Comparison of ENCODE assay signal across 12 mouse cellular contexts in genomic region chr7:105373509-105373908, GRCm38 (mm10). TPM values are rescaled to one million over a fixed set of nuclear protein-coding genes. Genes with fewer than 3 reads are reported as not detected.
A peak's percentile ranks its signal among the peaks of the same experiment; 100 is the strongest.
DNase-seq lines count a peak whose midpoint lies in the region; ATAC-seq and TF ChIP-seq lines count a peak whose summit lies in the region.
"Had no signal": no experiment of that assay in that cellular context is flagged by ENCODE, and none has a peak within 500 bp of the region (broad histone marks: within the 10 kb centered on the region; RNA-seq: fewer than 3 reads in every experiment).

No protein-coding gene starts in this region.

- H3K4me3 ChIP-seq in testis, adult 2 months (ENCODE audit: control insufficient read depth, low read depth, low read length) = peak overlapping the region; percentile 50; the same call in 1 of the 2 replicates
- no peak overlapping the region for H3K4me3 ChIP-seq in kidney, embryonic 14.5 days (ENCODE audit: low read length)

- no peak for TF ChIP-seq POLR2A in testis, adult 2 months (IDR thresholded peaks at IDR 0.05; ENCODE audit: control insufficient read depth, low read depth, low read length)

- 95% methylated on average over 4 of the region's 4 CpGs for WGBS in kidney, embryonic 14.5 days

- H3K9ac ChIP-seq in kidney, embryonic 14.5 days (ENCODE audit: low read depth, low read length) = no peak overlapping the region

- H3K36me3 ChIP-seq in testis, adult 2 months (ENCODE audit: control insufficient read depth, insufficient read depth, low read length) = no peaks in the 10 kb centered on the region
- H3K36me3 ChIP-seq in kidney, embryonic 14.5 days (ENCODE audit: control insufficient read depth, insufficient read depth, low read length) = peaks cover 32% of the 10 kb centered on the region

- no peaks in the 10 kb centered on the region for H3K4me1 ChIP-seq in testis, adult 2 months (ENCODE audit: control insufficient read depth, insufficient read depth, low read length)
- H3K4me1 ChIP-seq in kidney, embryonic 14.5 days (ENCODE audit: control insufficient read depth, insufficient read depth, low read length) = no peaks in the 10 kb centered on the region

- no peak overlapping the region for H3K27ac ChIP-seq in testis, adult 2 months (ENCODE audit: control insufficient read depth, insufficient read depth, low read depth, low read length)
- H3K27ac ChIP-seq in kidney, embryonic 14.5 days (ENCODE audit: low read depth, low read length) = no peak overlapping the region

- no peak overlapping the region for H3K4me2 ChIP-seq in kidney, embryonic 14.5 days (replicated peaks; ENCODE audit: low read depth, low read length)

- H3K27me3 ChIP-seq in testis, adult 2 months (ENCODE audit: control insufficient read depth, insufficient read depth, low read length) = no peaks in the 10 kb centered on the region
- H3K27me3 ChIP-seq in kidney, embryonic 14.5 days (ENCODE audit: control insufficient read depth, insufficient read depth, low read length) = no peaks in the 10 kb centered on the region

- H3K9me3 ChIP-seq in kidney, embryonic 14.5 days (ENCODE audit: control insufficient read depth, low read length) = no peaks in the 10 kb centered on the region

- ATAC-seq in kidney, embryonic 14.5 days (ENCODE audit: low FRiP score, low TSS enrichment) = no peak
- ATAC-seq: hindbrain, embryonic 16.5 days had no signal

- no peak for TF ChIP-seq CTCF in testis, adult 2 months (IDR thresholded peaks at IDR 0.05; ENCODE audit: control insufficient read depth, insufficient read depth, insufficient replicate concordance, low read depth, low read length)

- DNase-seq in cerebellum, postnatal 10 days = peak; percentile 39 to 58
- DNase-seq in cerebellum, adult 11-12 months = no peak
- DNase-seq in testis, postnatal 14 days (ENCODE audit: low spot score) = no peak
- peak; percentile 70 for DNase-seq in heart, postnatal 4 days
- DNase-seq in embryo, embryonic 10 days (ENCODE audit: low spot score) = no peak
- DNase-seq in layer of hippocampus, postnatal 14 days (ENCODE audit: low spot score in 2 of 2) = no peak

RNA-seq across cellular contexts. Expression of gene Gm5901, which starts 1.3 kb away (rescaled TPM):
- polyA plus RNA-seq in testis, adult 2 months (2012; rRNA removed) = 188 and 217 TPM in 2 replicates
- total RNA-seq in heart, postnatal 4 days (2021) = not detected
- polyA plus RNA-seq in kidney, embryonic 14.5 days (2014; fragmentation: Nextera tagmentation; extraction: Ambion mirVana) = not detected in 2 replicates
- total RNA-seq in layer of hippocampus, postnatal 14 days (2021) = not detected
- total RNA-seq: left cerebral cortex, postnatal 14 days had no signal
- polyA plus RNA-seq: hindbrain, embryonic 16.5 days; kidney, embryonic 16.5 days; urinary bladder, adult 2 months had no signal

RNA-seq across cellular contexts. Expression of gene Olfr692, which starts 5.5 kb away (rescaled TPM):
- not detected in 2 replicates for polyA plus RNA-seq in testis, adult 2 months (2012; rRNA removed)
- total RNA-seq in heart, postnatal 4 days (2021) = not detected
- not detected in 2 replicates for polyA plus RNA-seq in kidney, embryonic 14.5 days (2014; fragmentation: Nextera tagmentation; extraction: Ambion mirVana)
- not detected for total RNA-seq in layer of hippocampus, postnatal 14 days (2021)
- total RNA-seq: left cerebral cortex, postnatal 14 days had no signal
- polyA plus RNA-seq: hindbrain, embryonic 16.5 days; kidney, embryonic 16.5 days; urinary bladder, adult 2 months had no signal

RNA-seq across cellular contexts. Expression of gene Fam160a2, which starts 26.3 kb away (rescaled TPM):
- polyA plus RNA-seq in testis, adult 2 months (2012; rRNA removed) = 73.7 and 76.9 TPM in 2 replicates
- total RNA-seq in heart, postnatal 4 days (2021) = 10 to 100 TPM; 31.1 to 33.8 TPM
- 30.9 and 43.6 TPM in 2 replicates for polyA plus RNA-seq in kidney, embryonic 14.5 days (2014; fragmentation: Nextera tagmentation; extraction: Ambion mirVana)
- 10 to 100 TPM; 54.3 to 58.2 TPM for total RNA-seq in layer of hippocampus, postnatal 14 days (2021)

RNA-seq across cellular contexts. Expression of gene Cnga4, which starts 30.9 kb away (rescaled TPM):
- 7.9 and 8.3 TPM in 2 replicates for polyA plus RNA-seq in testis, adult 2 months (2012; rRNA removed)
- total RNA-seq in heart, postnatal 4 days (2021) = not detected
- polyA plus RNA-seq in kidney, embryonic 14.5 days (2014; fragmentation: Nextera tagmentation; extraction: Ambion mirVana) = not detected in 2 replicates
- total RNA-seq in layer of hippocampus, postnatal 14 days (2021) = under 1 TPM; 0.39 to 0.41 TPM
- polyA plus RNA-seq: hindbrain, embryonic 16.5 days; kidney, embryonic 16.5 days had no signal

RNA-seq across cellular contexts. Expression of gene Olfr691, which starts 31.4 kb away (rescaled TPM):
- 0.82 and 0.93 TPM in 2 replicates for polyA plus RNA-seq in testis, adult 2 months (2012; rRNA removed)
- under 1 TPM; 0.12 to 0.27 TPM for total RNA-seq in heart, postnatal 4 days (2021)
- 0.13 TPM in 1 of 2 replicates, not detected in the other for polyA plus RNA-seq in kidney, embryonic 14.5 days (2014; fragmentation: Nextera tagmentation; extraction: Ambion mirVana)
- 1 to 10 TPM in 1 of 2 experiments, under 1 TPM in 1; 0.90 to 1.2 TPM for total RNA-seq in layer of hippocampus, postnatal 14 days (2021)
- polyA plus RNA-seq: kidney, embryonic 16.5 days had no signal

Comparison
In these comparisons a context has a peak if more than half of its experiments do, and no peak if none do; other contexts are left out.
1. DNase-seq: peak in cerebellum, postnatal 10 days (2 of 2) and heart, postnatal 4 days (single experiment); none in cerebellum, adult 11-12 months (single experiment), testis, postnatal 14 days (single experiment), embryo, embryonic 10 days (single experiment) and layer of hippocampus, postnatal 14 days (0 of 2).